Mouse (Mus musculus): Measurements from ENCODE around the gene Ephb2. TPM values are rescaled to one million over a fixed set of nuclear protein-coding genes. Genes with fewer than 3 reads are reported as not detected.

Ephb2 gene
- under 1 TPM; 0.49 to 0.89 TPM for total RNA-seq (2021)

GRCm38 (mm10) chr4:136835621-136836386 lies at the start of gene Ephb2:
TSS of gene Ephb2 (minus strand) at chr4:136835988.
- DNase-seq (ENCODE audit: low spot score), result peak; percentile 33
- intact Hi-C loops (cut with DNase I), result no loop called here

DNA sequence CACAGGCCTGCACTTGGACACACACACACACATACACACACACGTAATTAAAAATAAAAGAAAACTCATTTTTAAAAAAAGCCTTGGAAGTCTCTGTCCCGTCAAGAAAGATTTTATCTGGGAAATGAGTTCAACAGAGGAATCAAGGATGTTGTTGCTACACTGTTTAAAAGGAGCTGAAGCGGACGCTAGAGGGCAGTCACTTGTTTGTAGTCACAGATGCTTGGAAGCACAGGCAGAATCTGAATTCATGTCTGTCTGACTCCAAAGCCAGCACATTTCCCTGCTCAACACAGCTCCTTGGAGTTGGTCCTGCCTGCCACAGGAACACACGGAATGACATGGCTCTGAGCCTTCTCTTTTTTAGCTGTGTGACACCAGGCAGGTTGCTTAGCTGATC lies 42.8 kb upstream of the Ephb2 start:
- DNase-seq (ENCODE audit: low spot score), result no peak
- intact Hi-C loops (cut with DNase I), result no loop called here

GRCm38 (mm10) chr4:136878171-136878570 lies 42.4 kb upstream of the Ephb2 start:
- no peak for DNase-seq (ENCODE audit: low spot score)
- intact Hi-C loops (cut with DNase I), result no loop called here

GRCm38 (mm10) chr4:136876971-136877370 lies 41.2 kb upstream of the Ephb2 start:
- DNase-seq (ENCODE audit: low spot score), result no peak
- intact Hi-C loops (cut with DNase I), result no loop called here

- intact Hi-C loops (cut with DNase I), result no loop called here
- no peak for DNase-seq (ENCODE audit: low spot score)
Measured at GRCm38 (mm10) chr4:136875012-136875411, 39.2 kb upstream of the Ephb2 start.

DNA sequence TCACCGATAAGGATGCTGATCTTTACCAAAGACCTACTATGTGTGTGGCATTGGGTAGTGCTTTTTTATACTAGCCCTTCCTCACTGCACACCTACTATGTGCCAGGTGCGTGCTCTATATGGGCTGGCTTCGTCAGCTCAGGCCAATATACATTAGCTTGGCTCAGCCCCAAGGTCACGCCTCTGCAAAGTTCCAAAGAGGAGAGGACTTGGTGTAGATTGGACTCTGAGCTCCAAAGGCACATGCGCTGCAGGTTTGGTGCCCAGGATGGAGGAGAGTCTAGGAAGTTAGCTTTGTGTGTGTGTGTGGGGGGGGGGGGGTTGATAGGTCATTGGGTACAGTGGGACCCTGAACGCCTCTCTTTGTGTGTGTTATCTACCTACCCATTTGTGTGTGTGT lies 32.6 kb upstream of the Ephb2 start:
- DNase-seq (ENCODE audit: low spot score), result no peak
- intact Hi-C loops (cut with DNase I), result no loop called here

GRCm38 (mm10) chr4:136867690-136868345 lies 32.0 kb upstream of the Ephb2 start:
- intact Hi-C loops (cut with DNase I), result no loop called here
- DNase-seq (ENCODE audit: low spot score), result no peak

GRCm38 (mm10) chr4:136865531-136865930 lies 29.7 kb upstream of the Ephb2 start:
- no peak for DNase-seq (ENCODE audit: low spot score)
- intact Hi-C loops (cut with DNase I), result no loop called here

DNA sequence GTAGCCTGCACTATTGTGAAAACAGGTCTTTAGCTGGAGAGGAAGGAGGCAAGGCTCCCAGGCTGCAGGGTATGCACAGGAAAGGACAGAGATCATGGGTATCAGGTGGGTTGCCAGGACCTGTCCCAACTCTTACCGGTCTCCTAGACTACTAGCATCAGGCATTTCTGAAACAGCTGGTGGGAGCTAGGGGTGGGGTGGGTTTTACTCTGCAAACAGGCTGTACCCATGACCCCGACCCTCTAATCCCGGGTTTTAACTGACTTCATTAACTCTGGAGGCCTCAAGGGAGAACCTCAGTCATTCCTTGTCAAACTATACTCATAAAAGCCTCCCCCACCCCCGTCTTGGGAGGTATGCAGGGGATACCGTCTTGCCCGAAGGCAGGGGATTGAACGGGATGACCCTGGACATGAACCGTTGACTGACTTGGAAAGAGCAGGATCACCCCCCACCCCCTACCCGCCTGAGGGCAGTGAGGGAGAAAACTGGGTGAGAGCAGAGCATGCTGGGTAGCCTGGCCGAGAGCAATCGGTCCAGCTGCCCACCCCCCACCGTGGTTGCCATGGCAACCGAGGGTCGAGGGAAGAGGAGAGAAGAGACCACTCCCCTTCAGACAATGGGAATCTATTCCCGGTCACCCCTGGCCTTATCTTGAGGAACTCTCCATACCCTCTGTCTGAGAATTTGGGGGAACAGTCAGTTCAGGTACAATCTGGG lies 29.1 kb upstream of the Ephb2 start:
- DNase-seq (ENCODE audit: low spot score), result no peak
- intact Hi-C loops (cut with DNase I), result no loop called here

DNA sequence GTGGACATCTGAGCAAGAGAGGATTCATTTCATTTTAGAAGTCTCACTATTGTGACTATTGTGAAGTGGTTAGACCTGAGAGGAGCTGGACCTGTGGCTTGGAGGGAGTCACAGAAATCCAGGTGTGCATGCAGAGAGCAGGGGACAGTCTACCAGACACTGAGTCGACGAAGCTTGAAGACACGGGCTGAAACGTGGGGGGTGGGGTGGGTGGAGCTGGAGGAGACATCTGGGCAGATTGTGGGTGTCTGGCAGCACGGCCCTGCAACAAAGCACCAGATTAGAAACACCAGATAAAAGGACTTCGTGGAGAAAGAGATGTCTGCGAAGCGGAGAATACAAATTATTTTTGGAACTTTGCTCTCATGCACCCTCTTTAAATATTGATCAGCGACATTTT lies 27.7 kb upstream of the Ephb2 start:
- DNase-seq (ENCODE audit: low spot score), result no peak
- intact Hi-C loops (cut with DNase I), result no loop called here

- intact Hi-C loops (cut with DNase I), result no loop called here
- no peak for DNase-seq (ENCODE audit: low spot score)
Measured at GRCm38 (mm10) chr4:136862411-136862810, 26.6 kb upstream of the Ephb2 start.

DNA sequence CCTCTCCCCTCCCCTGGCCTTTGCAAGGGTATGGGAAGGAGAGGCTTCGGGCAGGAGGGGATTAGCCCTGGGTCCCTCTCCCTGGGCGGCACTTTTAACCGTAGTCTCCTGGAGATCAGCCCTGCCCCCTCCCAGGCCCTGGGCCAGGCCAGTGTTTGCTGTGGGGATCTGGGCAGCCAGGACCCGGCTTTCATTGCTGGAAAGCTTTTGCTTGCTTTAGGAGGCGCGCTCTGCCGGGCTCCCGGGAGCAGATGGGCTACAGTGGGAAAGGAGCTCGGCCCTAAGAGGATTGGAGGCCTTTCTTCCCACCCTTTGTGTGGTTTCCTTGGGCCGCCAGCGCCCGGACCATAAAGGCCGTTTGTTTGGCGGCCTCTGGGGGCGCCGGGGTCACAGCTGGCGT lies 26.0 kb upstream of the Ephb2 start:
- intact Hi-C loops (cut with DNase I), result no loop called here
- no peak for DNase-seq (ENCODE audit: low spot score)

- intact Hi-C loops (cut with DNase I), result no loop called here
- DNase-seq (ENCODE audit: low spot score), result no peak
Measured at GRCm38 (mm10) chr4:136860022-136860421, 24.2 kb upstream of the Ephb2 start.

GRCm38 (mm10) chr4:136855081-136855480 lies 19.3 kb upstream of the Ephb2 start:
- DNase-seq (ENCODE audit: low spot score), result no peak
- intact Hi-C loops (cut with DNase I), result no loop called here

DNA sequence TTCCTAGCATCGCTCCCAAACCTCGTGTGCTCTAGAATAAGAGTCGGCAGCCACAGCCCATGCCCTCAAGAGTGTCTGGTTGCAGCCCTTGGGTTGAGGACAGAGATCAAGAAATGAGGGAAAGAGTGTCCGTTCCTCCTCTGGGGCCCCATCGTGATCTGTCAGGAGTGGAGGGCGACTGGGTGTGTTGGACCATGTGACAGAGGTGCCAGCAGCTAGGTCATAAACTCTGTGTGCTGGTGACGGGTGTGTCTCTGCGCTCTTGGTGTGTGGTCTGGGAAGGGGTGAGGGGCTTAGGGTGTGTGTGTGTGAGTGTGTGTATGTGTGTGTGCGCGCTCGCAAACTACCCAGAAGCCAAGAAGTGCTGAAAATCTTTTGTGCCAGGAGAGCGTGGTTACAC lies 17.2 kb upstream of the Ephb2 start:
- DNase-seq (ENCODE audit: low spot score), result no peak
- intact Hi-C loops (cut with DNase I), result no loop called here

DNA sequence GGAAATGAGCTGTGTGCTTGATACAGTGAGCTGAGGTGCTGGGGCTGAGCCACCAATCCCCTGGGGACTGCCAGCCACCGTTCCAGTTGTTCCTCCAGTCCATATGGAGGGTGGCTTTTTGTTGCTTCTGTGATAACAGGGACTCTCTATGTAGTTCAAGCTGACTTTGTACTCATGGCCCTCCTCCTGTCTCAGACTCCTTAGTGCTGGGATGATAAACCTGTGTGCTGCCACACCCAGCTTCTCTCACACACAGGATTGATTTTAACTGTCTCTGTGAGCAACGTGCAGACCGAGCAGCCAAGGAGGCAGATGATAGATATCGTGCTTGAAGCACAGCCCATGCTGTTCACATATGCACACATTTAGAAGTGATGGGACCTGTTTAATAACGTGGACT lies 16.3 kb upstream of the Ephb2 start:
- intact Hi-C loops (cut with DNase I), result no loop called here

DNA sequence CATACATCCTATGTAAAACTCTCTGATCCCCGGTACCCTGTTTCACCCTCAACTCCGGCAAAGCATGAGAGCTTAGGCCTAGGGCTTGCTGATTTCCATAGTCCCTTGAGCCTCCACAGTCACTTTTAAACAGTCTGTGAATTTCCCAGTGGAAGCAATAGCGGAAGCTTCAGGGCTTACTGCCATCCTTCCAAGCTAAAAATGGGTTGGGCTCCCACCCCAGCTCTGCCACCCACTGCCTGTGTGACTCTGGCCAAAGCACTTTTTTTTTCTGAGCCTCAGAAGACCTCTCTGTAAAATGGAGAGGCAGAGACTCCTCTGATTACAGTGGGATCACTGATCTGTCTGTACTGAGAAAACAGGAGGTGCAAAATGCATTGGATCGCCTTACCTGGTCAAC lies 12.8 kb upstream of the Ephb2 start:
- no peak for DNase-seq (ENCODE audit: low spot score)
- intact Hi-C loops (cut with DNase I), result no loop called here

More for the DNA sequence above, 16.3 kb upstream of the Ephb2 start:
- DNase-seq (ENCODE audit: low spot score), result no peak

GRCm38 (mm10) chr4:136847166-136847565 lies 11.4 kb upstream of the Ephb2 start:
- no peak for DNase-seq (ENCODE audit: low spot score)
- intact Hi-C loops (cut with DNase I), result no loop called here

- no peak for DNase-seq (ENCODE audit: low spot score)
- intact Hi-C loops (cut with DNase I), result loop anchor here (5.0 kb wide), 2 partner anchors 101 to 146 kb away; no protein-coding TSS in a partner anchor
Measured at GRCm38 (mm10) chr4:136842802-136843201, 7.0 kb upstream of the Ephb2 start.

GRCm38 (mm10) chr4:136842033-136842432 lies 6.2 kb upstream of the Ephb2 start:
- intact Hi-C loops (cut with DNase I), result loop anchor here (5.0 kb wide), 2 partner anchors 100 to 145 kb away; no protein-coding TSS in a partner anchor
- DNase-seq (ENCODE audit: low spot score), result no peak

DNA sequence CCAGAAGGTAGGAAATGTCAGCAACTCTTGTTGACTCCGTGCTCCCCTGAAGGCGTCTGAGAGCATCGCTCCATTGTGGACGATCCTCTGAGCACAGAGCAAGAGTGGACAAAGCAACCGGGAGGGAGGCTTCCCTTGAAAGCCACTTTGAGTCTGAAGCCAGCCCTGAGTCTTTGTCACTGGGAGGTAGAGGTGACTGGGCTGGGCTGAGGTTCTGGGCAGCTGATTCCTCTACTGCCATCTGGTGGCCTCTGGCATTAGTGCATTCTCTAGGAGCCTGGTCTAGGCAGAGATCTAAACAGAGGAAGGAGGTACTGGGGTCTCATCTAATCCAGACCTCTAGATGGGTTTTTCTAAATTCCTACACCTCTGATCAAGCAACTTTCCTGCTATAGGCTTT lies 5.3 kb upstream of the Ephb2 start:
- intact Hi-C loops (cut with DNase I), result loop anchor here (1.0 to 5.0 kb wide), 3 partner anchors 99 to 163 kb away; no protein-coding TSS in a partner anchor
- peak; percentile 24 for DNase-seq (ENCODE audit: low spot score)

Measured in heart, postnatal 25 days (tissue).